Mouse (Mus musculus): ENCODE measurements around the gene Gm45808. TPM values are rescaled to one million over a fixed set of nuclear protein-coding genes. Genes with fewer than 3 reads are reported as not detected.

The Gm45808 gene
- polyA plus RNA-seq, 1 experiment, result not detected

GRCm38 (mm10) chr7:45509181-45509882, 22.7 kb upstream of the Gm45808 start:
- Histone ChIP-seq H3K27ac (ENCODE audit: insufficient read depth, low read depth, low read length) (peak overlapping the region; percentile 72), H3K4me1 (ENCODE audit: control insufficient read depth, insufficient read depth, insufficient read length, low read length) (peaks cover 10% of the 10 kb centered on the region; the same call in 1 of the 2 replicates), H3K27me3 (ENCODE audit: control insufficient read depth, insufficient read depth, low read length) (no peaks in the 10 kb centered on the region), H3K4me3 (ENCODE audit: low read depth, low read length) (peak overlapping the region; percentile 82), H3K36me3 (ENCODE audit: control insufficient read depth, insufficient read depth, low read length) (peaks cover 10% of the 10 kb centered on the region)
- TF ChIP-seq CTCF (IDR thresholded peaks at IDR 0.05; ENCODE audit: extremely low read depth, insufficient read length, insufficient replicate concordance, low read depth, low read length), result no peak
- no peak for TF ChIP-seq POLR2A (IDR thresholded peaks at IDR 0.05; ENCODE audit: low read depth, low read length)
- WGBS, result 5% methylated on average over 19 of the region's 19 CpGs

DNA sequence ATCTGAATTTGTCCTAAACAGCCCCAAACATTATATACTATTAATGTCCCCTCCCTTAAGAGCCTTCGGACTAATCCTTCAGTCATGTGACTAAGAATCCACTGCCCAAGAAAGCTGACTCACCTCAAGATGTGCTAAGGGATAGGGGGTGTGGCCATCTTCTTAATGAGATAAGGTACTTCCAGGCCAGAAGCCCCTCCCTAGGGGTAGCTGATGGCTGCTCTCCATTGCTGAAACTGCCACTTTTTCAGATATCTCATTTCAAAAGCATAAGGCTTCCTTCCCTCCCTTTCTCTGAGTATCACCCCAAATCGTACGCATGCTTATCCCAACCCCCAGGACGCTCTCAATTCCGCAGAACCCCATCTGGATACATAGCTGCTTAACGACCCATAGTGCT, 21.9 kb upstream of the Gm45808 start:
- TF ChIP-seq POLR2A (IDR thresholded peaks at IDR 0.05; ENCODE audit: low read depth, low read length), result no peak
- TF ChIP-seq CTCF (IDR thresholded peaks at IDR 0.05; ENCODE audit: extremely low read depth, insufficient read length, insufficient replicate concordance, low read depth, low read length), result no peak
- H3K27ac ChIP-seq (ENCODE audit: insufficient read depth, low read depth, low read length), result peak overlapping the region; percentile 72

DNA sequence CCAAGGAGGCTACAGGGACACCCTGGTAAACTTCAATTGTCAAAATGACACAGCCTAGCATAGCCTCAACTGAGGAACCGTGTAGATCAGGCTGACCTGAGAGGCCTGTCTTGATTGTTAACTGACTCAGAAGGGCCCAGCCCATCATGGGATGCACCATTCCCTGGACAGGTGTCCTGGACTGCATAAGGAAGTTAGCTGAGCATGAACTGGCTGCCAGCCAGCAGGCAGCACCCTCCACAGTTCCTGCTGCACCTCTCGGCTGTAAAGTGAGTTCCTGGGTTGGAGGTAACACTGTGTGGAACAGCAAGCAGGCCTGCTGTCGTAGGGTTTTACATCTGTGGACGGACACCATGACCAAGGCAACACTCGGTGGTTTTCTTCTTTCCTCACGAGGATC, 21.0 kb upstream of the Gm45808 start:
- WGBS, result 27% methylated on average over 6 of the region's 6 CpGs
- Histone ChIP-seq H3K27ac (ENCODE audit: insufficient read depth, low read depth, low read length) (peak overlapping the region; percentile 72), H3K27me3 (ENCODE audit: control insufficient read depth, insufficient read depth, low read length) (no peaks in the 10 kb centered on the region), H3K4me3 (ENCODE audit: low read depth, low read length) (peak overlapping the region; percentile 13), H3K4me1 (ENCODE audit: control insufficient read depth, insufficient read depth, insufficient read length, low read length) (peaks cover 10% of the 10 kb centered on the region; the same call in 1 of the 2 replicates), H3K36me3 (ENCODE audit: control insufficient read depth, insufficient read depth, low read length) (peaks cover 14% of the 10 kb centered on the region)
- TF ChIP-seq POLR2A (IDR thresholded peaks at IDR 0.05; ENCODE audit: low read depth, low read length), result no peak
- TF ChIP-seq CTCF (IDR thresholded peaks at IDR 0.05; ENCODE audit: extremely low read depth, insufficient read length, insufficient replicate concordance, low read depth, low read length), result no peak

More for the DNA sequence above, 21.9 kb upstream of the Gm45808 start:
- no peaks in the 10 kb centered on the region for H3K27me3 ChIP-seq (ENCODE audit: control insufficient read depth, insufficient read depth, low read length)
- H3K4me3 ChIP-seq (ENCODE audit: low read depth, low read length), result peak overlapping the region; percentile 82; the same call in 1 of the 2 replicates
- peaks cover 10% of the 10 kb centered on the region; the same call in 1 of the 2 replicates for H3K4me1 ChIP-seq (ENCODE audit: control insufficient read depth, insufficient read depth, insufficient read length, low read length)
- WGBS, result 52% methylated on average over 6 of the region's 6 CpGs
- peaks cover 10% of the 10 kb centered on the region for H3K36me3 ChIP-seq (ENCODE audit: control insufficient read depth, insufficient read depth, low read length)

DNA sequence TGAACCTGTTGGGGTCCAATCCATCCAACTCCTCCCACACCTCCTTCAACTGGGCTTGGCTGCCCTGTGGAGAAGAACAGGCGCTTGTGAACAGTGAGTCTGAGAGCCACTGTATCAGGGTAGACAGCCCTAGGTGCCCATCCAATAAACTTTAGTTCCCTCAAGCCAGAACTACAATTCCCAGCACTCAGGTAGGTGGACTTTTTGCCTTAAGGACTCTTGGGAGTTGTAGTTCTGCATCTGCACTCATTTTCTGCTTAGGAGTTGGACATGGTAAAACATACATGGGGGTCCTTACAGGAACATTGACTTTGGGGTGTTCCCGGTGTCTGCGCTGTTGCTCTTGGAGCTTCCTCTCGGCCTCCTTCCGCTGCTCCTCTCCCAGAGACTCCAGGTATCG, 11.8 kb upstream of the Gm45808 start:
- no peak overlapping the region for H3K27ac ChIP-seq (ENCODE audit: insufficient read depth, low read depth, low read length)
- H3K36me3 ChIP-seq (ENCODE audit: control insufficient read depth, insufficient read depth, low read length), result peaks cover 78% of the 10 kb centered on the region
- H3K4me1 ChIP-seq (ENCODE audit: control insufficient read depth, insufficient read depth, insufficient read length, low read length), result no peaks in the 10 kb centered on the region
- TF ChIP-seq POLR2A (IDR thresholded peaks at IDR 0.05; ENCODE audit: low read depth, low read length), result no peak
- TF ChIP-seq CTCF (IDR thresholded peaks at IDR 0.05; ENCODE audit: extremely low read depth, insufficient read length, insufficient replicate concordance, low read depth, low read length), result no peak
- 98% methylated on average over 6 of the region's 6 CpGs for WGBS
- no peaks in the 10 kb centered on the region for H3K27me3 ChIP-seq (ENCODE audit: control insufficient read depth, insufficient read depth, low read length)
- no peak overlapping the region for H3K4me3 ChIP-seq (ENCODE audit: low read depth, low read length)

DNA sequence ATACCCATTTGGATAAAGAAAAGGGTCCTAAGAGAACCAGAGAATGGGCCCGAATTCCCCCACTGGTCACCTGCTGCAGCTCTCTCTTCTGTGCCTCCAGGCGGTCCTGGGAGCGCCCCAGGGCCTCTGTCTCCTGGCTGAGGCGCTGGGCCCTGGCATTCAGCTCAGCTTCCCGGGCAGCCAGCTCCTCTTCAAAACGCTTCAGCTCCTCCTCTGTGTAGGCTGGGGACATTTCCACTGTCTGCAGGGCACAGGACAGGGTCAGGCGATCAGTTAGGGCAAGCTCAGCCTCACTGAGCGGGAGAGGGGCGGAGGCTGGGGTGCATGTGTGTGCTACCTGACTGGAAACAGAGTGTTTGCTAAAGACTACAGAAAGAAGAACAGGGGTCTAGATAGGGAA, 7.9 kb upstream of the Gm45808 start:
- Histone ChIP-seq H3K4me1 (ENCODE audit: control insufficient read depth, insufficient read depth, insufficient read length, low read length) (peaks cover 3% of the 10 kb centered on the region), H3K36me3 (ENCODE audit: control insufficient read depth, insufficient read depth, low read length) (peaks cover 63% of the 10 kb centered on the region), H3K27me3 (ENCODE audit: control insufficient read depth, insufficient read depth, low read length) (no peaks in the 10 kb centered on the region), H3K27ac (ENCODE audit: insufficient read depth, low read depth, low read length) (no peak overlapping the region), H3K4me3 (ENCODE audit: low read depth, low read length) (no peak overlapping the region)
- TF ChIP-seq CTCF (IDR thresholded peaks at IDR 0.05; ENCODE audit: extremely low read depth, insufficient read length, insufficient replicate concordance, low read depth, low read length), result no peak
- TF ChIP-seq POLR2A (IDR thresholded peaks at IDR 0.05; ENCODE audit: low read depth, low read length), result no peak
- 92% methylated on average over 9 of the region's 9 CpGs for WGBS

DNA sequence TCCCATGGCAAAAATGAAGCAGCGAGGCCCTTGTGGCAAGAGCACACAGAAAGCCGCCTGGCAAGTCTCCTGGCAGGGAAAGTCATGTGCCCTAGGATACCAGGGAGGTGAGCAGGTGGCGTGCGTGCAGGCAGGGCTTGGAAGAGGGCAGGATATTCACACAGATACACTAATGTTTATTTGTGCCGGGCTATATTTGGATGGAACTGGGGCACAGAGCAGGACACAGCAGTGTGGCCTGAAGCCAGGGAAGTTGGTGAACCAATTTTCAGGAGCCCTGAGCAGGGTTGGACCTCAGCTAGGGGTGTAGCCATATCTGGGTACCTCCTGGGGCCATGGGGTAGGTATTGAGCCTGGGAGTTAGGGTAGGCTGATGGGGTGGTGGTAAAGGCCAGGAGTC, 6.3 kb upstream of the Gm45808 start:
- H3K27ac ChIP-seq (ENCODE audit: insufficient read depth, low read depth, low read length), result no peak overlapping the region
- peaks cover 8% of the 10 kb centered on the region for H3K4me1 ChIP-seq (ENCODE audit: control insufficient read depth, insufficient read depth, insufficient read length, low read length)
- H3K27me3 ChIP-seq (ENCODE audit: control insufficient read depth, insufficient read depth, low read length), result no peaks in the 10 kb centered on the region
- peaks cover 48% of the 10 kb centered on the region for H3K36me3 ChIP-seq (ENCODE audit: control insufficient read depth, insufficient read depth, low read length)
- H3K4me3 ChIP-seq (ENCODE audit: low read depth, low read length), result no peak overlapping the region
- WGBS, result 82% methylated on average over 5 of the region's 5 CpGs
- no peak for TF ChIP-seq CTCF (IDR thresholded peaks at IDR 0.05; ENCODE audit: extremely low read depth, insufficient read length, insufficient replicate concordance, low read depth, low read length)
- TF ChIP-seq POLR2A (IDR thresholded peaks at IDR 0.05; ENCODE audit: low read depth, low read length), result no peak

DNA sequence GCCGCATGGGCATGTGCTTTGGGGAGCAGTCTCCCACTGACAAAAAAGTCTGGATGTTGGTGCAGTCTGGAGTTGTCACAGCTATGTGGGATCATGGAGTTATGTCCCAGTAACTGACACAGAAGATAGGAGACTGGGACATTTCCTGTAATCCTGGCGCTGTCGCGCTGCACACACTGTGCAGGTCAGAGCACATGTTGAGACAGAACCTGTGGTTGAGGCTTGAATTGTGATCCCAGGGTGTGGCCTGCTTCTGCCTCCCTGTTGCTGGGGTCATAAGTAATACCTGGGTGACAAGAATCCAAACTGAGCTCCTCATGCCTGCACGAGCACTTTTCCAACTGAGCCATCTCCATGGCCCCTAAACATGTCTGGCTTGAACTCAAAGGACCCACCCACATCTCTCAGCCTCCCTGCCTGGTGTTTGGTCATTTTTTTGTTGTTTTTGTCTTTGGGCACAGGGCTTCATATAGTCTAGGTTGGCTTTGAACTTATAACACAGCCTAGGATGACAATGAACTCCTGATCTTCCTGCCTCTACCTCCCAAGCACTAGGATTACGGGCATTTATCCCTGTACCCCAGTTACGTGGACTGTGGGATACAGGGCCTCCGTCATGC, 5.7 kb upstream of the Gm45808 start:
- Histone ChIP-seq H3K27me3 (ENCODE audit: control insufficient read depth, insufficient read depth, low read length) (no peaks in the 10 kb centered on the region), H3K36me3 (ENCODE audit: control insufficient read depth, insufficient read depth, low read length) (peaks cover 44% of the 10 kb centered on the region), H3K4me1 (ENCODE audit: control insufficient read depth, insufficient read depth, insufficient read length, low read length) (peaks cover 8% of the 10 kb centered on the region), H3K4me3 (ENCODE audit: low read depth, low read length) (no peak overlapping the region), H3K27ac (ENCODE audit: insufficient read depth, low read depth, low read length) (no peak overlapping the region)
- no peak for TF ChIP-seq CTCF (IDR thresholded peaks at IDR 0.05; ENCODE audit: extremely low read depth, insufficient read length, insufficient replicate concordance, low read depth, low read length)
- TF ChIP-seq POLR2A (IDR thresholded peaks at IDR 0.05; ENCODE audit: low read depth, low read length), result no peak
- WGBS, result 94% methylated on average over 8 of the region's 8 CpGs
